Mouse (Mus musculus) bone marrow, adult 2 months (tissue): Measurements from ENCODE around the gene Usp24.

ENCODE experiments used
- CTCF ChIP-seq: fragments of 200-500 bp; IDR thresholded peaks from 2 replicates; pipeline ENCODE4 v1.5.1; 2011; ENCODE audit warnings: low read length, control low read depth; ENCODE audit not compliant: control insufficient read depth, insufficient read depth
- POLR2A ChIP-seq: fragments of 200-500 bp; IDR thresholded peaks from 2 replicates; pipeline ENCODE4 v1.6.1; 2011; ENCODE audit warnings: low read depth, mild to moderate bottlenecking, control low read depth, low read length, borderline replicate concordance; ENCODE audit not compliant: control insufficient read depth

DNA sequence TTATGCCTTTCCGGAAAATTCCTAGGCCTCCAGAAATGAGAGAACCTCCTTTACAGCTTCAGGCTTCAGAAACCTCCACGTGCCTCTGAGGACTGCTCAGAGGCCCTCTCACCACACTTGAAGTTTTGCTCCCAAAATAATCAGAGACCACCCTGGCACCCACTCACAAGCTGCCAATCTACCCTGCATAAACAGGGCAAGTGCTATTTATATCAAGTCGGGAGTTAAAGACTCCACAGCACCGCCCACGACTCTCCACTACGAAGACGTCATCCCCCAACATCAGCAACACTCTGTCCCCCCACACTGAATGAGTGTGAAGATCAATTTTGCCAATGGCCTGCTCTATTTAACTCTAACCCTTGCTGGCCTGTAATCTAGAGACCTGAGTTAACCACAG, 136.4 kb downstream of the Usp24 start:
- TF ChIP-seq CTCF (no peak), POLR2A (no peak)
